Mouse (Mus musculus) layer of hippocampus, postnatal 36 days (tissue): ENCODE results near the gene Gm20807. TPM values are rescaled to one million over a fixed set of nuclear protein-coding genes. Genes with fewer than 3 reads are reported as not detected.
"Not testable (repeated sequence)": the region's sequence is repeated elsewhere in the genome, so short reads cannot be mapped to it uniquely, and the experiment has no call there.

ENCODE experiments used
- DNase-seq, 2 experiments: peaks; one replicate each; pipeline ENCODE4 v3.0.0; 2022
- total RNA-seq, 2 experiments: library from RNA; stranded (reverse); gene quantifications; 2 replicates each; pipeline ENCODE4 v1.2.3; 2021

The Gm20807 gene
- not detected for total RNA-seq

- DNase-seq = not testable (repeated sequence)
These were observed at the start of gene Gm20807 for GRCm38 (mm10) chrY:13042591-13042990. Gm20807 (plus strand) TSS chrY:13042891.

Other genes starting within 250 kb of the Gm20807 start
- gene Gm21891, start 90.6 kb downstream of the Gm20807 start, total RNA-seq = not detected
- not detected for gene Gm21425, start 119.1 kb downstream of the Gm20807 start, total RNA-seq
- gene Gm21828, start 181.0 kb downstream of the Gm20807 start, total RNA-seq = not detected
- gene Gm21440, start 209.5 kb downstream of the Gm20807 start, total RNA-seq = not detected
- not detected for gene Gm21454, start 209.6 kb downstream of the Gm20807 start, total RNA-seq